Mouse (Mus musculus) small intestine, adult 2 months (tissue): Measurements from ENCODE around the gene Anks6. TPM values are rescaled to one million over a fixed set of nuclear protein-coding genes. Genes with fewer than 3 reads are reported as not detected.

Source experiments
- H3K27ac ChIP-seq: fragments of 200-500 bp; 2 replicates; pipeline ENCODE4 v1.5.1; 2012; ENCODE audit warnings: low read depth, low read length, control low read depth, inconsistent platforms; ENCODE audit not compliant: insufficient read depth
- H3K27me3 ChIP-seq: fragments of 200-500 bp; 2 replicates; pipeline ENCODE4 v1.6.1; 2012; ENCODE audit warnings: mild to moderate bottlenecking, moderate library complexity, low read length, inconsistent platforms; ENCODE audit not compliant: control insufficient read depth, insufficient read depth
- H3K36me3 ChIP-seq: fragments of 200-500 bp; 2 replicates; pipeline ENCODE4 v1.6.1; 2012; ENCODE audit warnings: mild to moderate bottlenecking, low read length, control low read depth, inconsistent platforms; ENCODE audit not compliant: control insufficient read depth, insufficient read depth
- H3K4me1 ChIP-seq: fragments of 200-500 bp; 2 replicates; pipeline ENCODE4 v1.6.1; 2012; ENCODE audit warnings: low read length, inconsistent platforms, mixed read lengths; ENCODE audit not compliant: control insufficient read depth, insufficient read depth, insufficient read length
- H3K4me3 ChIP-seq: fragments of 200-500 bp; 2 replicates; pipeline ENCODE4 v1.5.1; 2012; ENCODE audit warnings: low read depth, mild to moderate bottlenecking, control low read depth, inconsistent platforms, low read length, moderate library complexity
- CTCF ChIP-seq: fragments of 200-500 bp; IDR thresholded peaks from 2 replicates; pipeline ENCODE4 v1.5.1; 2012; ENCODE audit warnings: low read depth, mild to moderate bottlenecking, control low read depth, inconsistent platforms, low read length, moderate library complexity, mixed read lengths; ENCODE audit not compliant: insufficient replicate concordance, insufficient read length; ENCODE audit errors: extremely low read depth
- POLR2A ChIP-seq: fragments of 200-500 bp; IDR thresholded peaks from 2 replicates; pipeline ENCODE4 v1.6.1; 2012; ENCODE audit warnings: low read depth, mild to moderate bottlenecking, control low read depth, inconsistent platforms, low read length, moderate library complexity
- WGBS: fragments of 180-500 bp; shearing (Covaris S2); methylation state at CpG from one replicate; pipeline ENCODE4 v1.1.7; 2018; 5-methylcytosine and 5-hydroxymethylcytosine counted together
- polyA plus RNA-seq: library from polyadenylated mRNA; depleted of rRNA; stranded (reverse); fragments of >200 nt; gene quantifications from 2 replicates; pipeline ENCODE4 v1.2.3, GENCODE M21; 2012

Anks6 gene
- polyA plus RNA-seq, 1 experiment: 3.0 TPM

- Histone ChIP-seq H3K27me3 (no peaks in the 10 kb centered on the region), H3K4me1 (no peaks in the 10 kb centered on the region), H3K27ac (no peak overlapping the region), H3K36me3 (no peaks in the 10 kb centered on the region; the same call in 1 of the 2 replicates), H3K4me3 (no peak overlapping the region)
- TF ChIP-seq CTCF (no peak), POLR2A (no peak)
- WGBS: 69% methylated on average over 10 of the region's 10 CpGs
These were observed 34.2 kb downstream of the Anks6 start for GRCm38 (mm10) chr4:47022804-47023603.

GRCm38 (mm10) chr4:47020563-47020962 lies 36.7 kb downstream of the Anks6 start:
- TF ChIP-seq CTCF (peak; percentile 76; the same call in 1 of the 2 replicates), POLR2A (no peak)
- H3K4me1 ChIP-seq: no peaks in the 10 kb centered on the region
- 14% methylated on average over 5 of the region's 5 CpGs for WGBS

DNA sequence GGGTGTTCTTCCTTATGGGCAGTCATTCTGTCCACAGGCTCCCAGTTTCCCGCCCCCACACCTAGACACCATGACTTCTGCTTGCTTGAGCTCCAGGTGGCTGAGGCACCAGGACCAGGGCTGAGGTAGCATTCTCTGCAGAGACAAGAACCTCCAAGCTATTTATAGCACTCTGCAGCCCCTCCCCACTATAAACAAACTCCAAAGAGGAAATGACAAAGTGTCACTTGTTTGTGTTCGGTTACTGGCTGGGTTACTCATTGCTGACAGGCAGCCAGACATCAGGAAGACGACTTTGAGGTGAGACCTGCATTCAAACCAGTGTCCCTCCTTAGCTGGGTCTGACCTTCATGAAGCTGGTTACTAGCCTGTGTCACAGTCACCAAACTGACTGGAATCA lies 42.1 kb downstream of the Anks6 start:
- no peak overlapping the region for H3K4me3 ChIP-seq
- no peak for TF ChIP-seq POLR2A
- H3K36me3 ChIP-seq: no peaks in the 10 kb centered on the region
- no peak overlapping the region for H3K27ac ChIP-seq
- WGBS: 9% methylated on average over 3 of the region's 3 CpGs
- H3K4me1 ChIP-seq: peaks cover 2% of the 10 kb centered on the region; the same call in 1 of the 2 replicates
- no peaks in the 10 kb centered on the region for H3K27me3 ChIP-seq

More at GRCm38 (mm10) chr4:47020563-47020962, 36.7 kb downstream of the Anks6 start:
- Histone ChIP-seq H3K4me3 (no peak overlapping the region), H3K27ac (no peak overlapping the region), H3K27me3 (no peaks in the 10 kb centered on the region), H3K36me3 (no peaks in the 10 kb centered on the region)

- no peaks in the 10 kb centered on the region for H3K27me3 ChIP-seq
- whole genome bisulfite sequencing: 55% methylated on average over 10 of the region's 10 CpGs
- H3K27ac ChIP-seq: no peak overlapping the region
- no peak overlapping the region for H3K4me3 ChIP-seq
- H3K36me3 ChIP-seq: no peaks in the 10 kb centered on the region
- peaks cover 2% of the 10 kb centered on the region; the same call in 1 of the 2 replicates for H3K4me1 ChIP-seq
- TF ChIP-seq POLR2A (no peak), CTCF (no peak)
These were observed 44.8 kb downstream of the Anks6 start for GRCm38 (mm10) chr4:47012476-47012875.

GRCm38 (mm10) chr4:47010400-47011231 lies 46.6 kb downstream of the Anks6 start:
- no peaks in the 10 kb centered on the region for H3K27me3 ChIP-seq
- no peaks in the 10 kb centered on the region for H3K36me3 ChIP-seq
- peak overlapping the region; percentile 22; the same call in 1 of the 2 replicates for H3K4me3 ChIP-seq
- 40% methylated on average over 12 of the region's 12 CpGs for WGBS
- no peak overlapping the region for H3K27ac ChIP-seq
- peaks cover 2% of the 10 kb centered on the region; the same call in 1 of the 2 replicates for H3K4me1 ChIP-seq
- TF ChIP-seq POLR2A (no peak), CTCF (no peak)

GRCm38 (mm10) chr4:47000626-47001395 lies 56.4 kb downstream of the Anks6 start:
- WGBS: 36% methylated on average over 8 of the region's 8 CpGs
- H3K4me3 ChIP-seq: no peak overlapping the region
- no peaks in the 10 kb centered on the region for H3K36me3 ChIP-seq
- TF ChIP-seq CTCF (0 out of 2 replicates have a peak, but pooled peaks have one; percentile 20), POLR2A (no peak)
- H3K4me1 ChIP-seq: no peaks in the 10 kb centered on the region
- H3K27ac ChIP-seq: no peak overlapping the region
- H3K27me3 ChIP-seq: no peaks in the 10 kb centered on the region
